In genomic region chr14:25614684-25615083, GRCm38 (mm10) we compare ENCODE assay signal across 8 mouse cellular contexts.
DNase-seq lines count a peak whose midpoint lies in the region; ATAC-seq and TF ChIP-seq lines count a peak whose summit lies in the region.

No protein-coding gene starts in this region.

- intact Hi-C loops in heart, adult 2 months (cut with DNase I) = no loop called here
- intact Hi-C loops in heart, postnatal 10 days (cut with DNase I) = no loop called here
- intact Hi-C loops in left cerebral cortex, postnatal 25 days (cut with DNase I) = no loop called here

- no peak overlapping the region for H3K4me3 ChIP-seq in heart, adult 2 months
- H3K4me3 ChIP-seq in midbrain, embryonic 10.5 days = no peak overlapping the region
- H3K4me3 ChIP-seq in midbrain, embryonic 11.5 days (ENCODE audit: low read depth, low read length) = no peak overlapping the region
- no peak overlapping the region for H3K4me3 ChIP-seq in liver, embryonic 15.5 days (replicated peaks)

- ATAC-seq in midbrain, embryonic 11.5 days (ENCODE audit: low FRiP score) = no peak
- peak; percentile 47; the same call in 1 of the 2 replicates for ATAC-seq in liver, embryonic 15.5 days (ENCODE audit: insufficient read depth)
- peak; percentile 31 for ATAC-seq in neutrophil, adult 5-6 weeks (ENCODE audit: extremely low read depth, insufficient number of reproducible peaks, low FRiP score, poor library complexity, severe bottlenecking)

- DNase-seq in heart, adult 2 months = peak in 1 of 2 experiments; percentile 61
- no peak for DNase-seq in heart, postnatal 10 days
- DNase-seq in midbrain, embryonic 10.5 days (ENCODE audit: low spot score) = no peak
- DNase-seq in midbrain, embryonic 11.5 days (ENCODE audit: low spot score, missing footprints) = no peak
- no peak for DNase-seq in ovary, postnatal 10 days (ENCODE audit: low spot score)
- no peak for DNase-seq in left cerebral cortex, postnatal 25 days (ENCODE audit: low spot score in 2 of 2)

- H3K27ac ChIP-seq in heart, adult 2 months = peak overlapping the region; percentile 43
- 0 out of 2 replicates have a peak overlapping the region, but pooled peaks have one; percentile 7 for H3K27ac ChIP-seq in midbrain, embryonic 10.5 days (replicated peaks)
- H3K27ac ChIP-seq in midbrain, embryonic 11.5 days (ENCODE audit: low read depth, low read length) = no peak overlapping the region
- H3K27ac ChIP-seq in liver, embryonic 15.5 days (replicated peaks) = no peak overlapping the region

- TF ChIP-seq CTCF in heart, adult 2 months (IDR thresholded peaks at IDR 0.05) = no peak

- H3K36me3 ChIP-seq in heart, adult 2 months (ENCODE audit: control insufficient read depth, insufficient read depth, low read length) = no peaks in the 10 kb centered on the region; the same call in 1 of the 2 replicates
- H3K36me3 ChIP-seq in midbrain, embryonic 10.5 days = peaks cover 85% of the 10 kb centered on the region
- H3K36me3 ChIP-seq in midbrain, embryonic 11.5 days (ENCODE audit: control insufficient read depth, insufficient read depth, low read length) = peaks cover 3% of the 10 kb centered on the region; the same call in 1 of the 2 replicates
- H3K36me3 ChIP-seq in liver, embryonic 15.5 days (replicated peaks) = no peaks in the 10 kb centered on the region

- 0 out of 2 replicates have a peak, but pooled peaks have one; percentile 25 for TF ChIP-seq EP300 in heart, adult 2 months (IDR thresholded peaks at IDR 0.05; ENCODE audit: insufficient read depth, low read depth, low read length)

- no peaks in the 10 kb centered on the region for H3K27me3 ChIP-seq in heart, adult 2 months (ENCODE audit: control insufficient read depth, insufficient read depth, low read length)
- no peaks in the 10 kb centered on the region for H3K27me3 ChIP-seq in midbrain, embryonic 10.5 days (ENCODE audit: low read depth, poor library complexity, severe bottlenecking)
- H3K27me3 ChIP-seq in midbrain, embryonic 11.5 days (ENCODE audit: control insufficient read depth, insufficient read depth, low read length) = no peaks in the 10 kb centered on the region
- peaks cover 4% of the 10 kb centered on the region; the same call in 1 of the 2 replicates for H3K27me3 ChIP-seq in liver, embryonic 15.5 days

- H3K9ac ChIP-seq in heart, adult 2 months (ENCODE audit: low read depth, low read length) = no peak overlapping the region
- H3K9ac ChIP-seq in midbrain, embryonic 11.5 days (ENCODE audit: low read length) = no peak overlapping the region
- H3K9ac ChIP-seq in liver, embryonic 15.5 days = no peak overlapping the region

- peaks cover 9% of the 10 kb centered on the region for H3K79me2 ChIP-seq in heart, adult 2 months (replicated peaks; ENCODE audit: control insufficient read depth, insufficient read depth, low read length)

- WGBS in heart, adult 2 months = 33% methylated on average over 5 of the region's 5 CpGs
- 73% methylated on average over 5 of the region's 5 CpGs for WGBS in midbrain, embryonic 10.5 days
- 72% methylated on average over 5 of the region's 5 CpGs for WGBS in midbrain, embryonic 11.5 days
- 18% methylated on average over 5 of the region's 5 CpGs for WGBS in liver, embryonic 15.5 days (ENCODE audit: insufficient replicate concordance)

- H3K4me2 ChIP-seq in midbrain, embryonic 11.5 days = no peak overlapping the region
- H3K4me2 ChIP-seq in liver, embryonic 15.5 days = no peak overlapping the region

- TF ChIP-seq POLR2A in heart, adult 2 months (IDR thresholded peaks at IDR 0.05; ENCODE audit: insufficient read depth, low read depth, low read length) = no peak

- peaks cover 25% of the 10 kb centered on the region for H3K4me1 ChIP-seq in heart, adult 2 months (ENCODE audit: control insufficient read depth, insufficient read depth, low read length)
- H3K4me1 ChIP-seq in midbrain, embryonic 10.5 days = peaks cover 83% of the 10 kb centered on the region
- peaks cover 37% of the 10 kb centered on the region for H3K4me1 ChIP-seq in midbrain, embryonic 11.5 days (ENCODE audit: control insufficient read depth, insufficient read depth, low read length)
- peaks cover 46% of the 10 kb centered on the region for H3K4me1 ChIP-seq in liver, embryonic 15.5 days (replicated peaks)

- H3K9me3 ChIP-seq in midbrain, embryonic 10.5 days (replicated peaks) = no peaks in the 10 kb centered on the region
- H3K9me3 ChIP-seq in midbrain, embryonic 11.5 days (ENCODE audit: control insufficient read depth, low read length) = no peaks in the 10 kb centered on the region
- H3K9me3 ChIP-seq in liver, embryonic 15.5 days (replicated peaks) = no peaks in the 10 kb centered on the region

Comparison
In these comparisons a context has a peak if more than half of its experiments do, and no peak if none do; other contexts are left out.
1. H3K27ac ChIP-seq: peak in heart, adult 2 months (single experiment) and midbrain, embryonic 10.5 days (single experiment); none in midbrain, embryonic 11.5 days (single experiment) and liver, embryonic 15.5 days (single experiment).